Comparison of ENCODE assay signal across 10 mouse cellular contexts in genomic region chr19:23771971-23772370, GRCm38 (mm10). TPM values are rescaled to one million over a fixed set of nuclear protein-coding genes. Genes with fewer than 3 reads are reported as not detected.
DNase-seq lines count a peak whose midpoint lies in the region; ATAC-seq and TF ChIP-seq lines count a peak whose summit lies in the region.
"Had no signal": no experiment of that assay in that cellular context is flagged by ENCODE, and none has a peak within 500 bp of the region (broad histone marks: within the 10 kb centered on the region; RNA-seq: fewer than 3 reads in every experiment).

No protein-coding gene starts in this region.

- ATAC-seq in hindbrain, embryonic 14.5 days (ENCODE audit: low FRiP score): no peak
- no peak for ATAC-seq in liver, postnatal 0 days
- no peak for ATAC-seq in erythroid progenitor cell, adult 5-6 weeks (replicated peaks; ENCODE audit: low FRiP score, poor library complexity, severe bottlenecking)
- ATAC-seq in midbrain, embryonic 13.5 days: no peak
- ATAC-seq: activated CD4-positive, CD25-positive, alpha-beta regulatory T cell, adult 4 months; forebrain, embryonic 16.5 days had no signal

- H3K4me1 ChIP-seq in hindbrain, embryonic 10.5 days (replicated peaks): peaks cover 15% of the 10 kb centered on the region
- H3K4me1 ChIP-seq in hindbrain, embryonic 14.5 days (replicated peaks; ENCODE audit: control insufficient read depth, insufficient read depth, low read length): peaks cover 25% of the 10 kb centered on the region; the same call in 1 of the 2 replicates
- no peaks in the 10 kb centered on the region for H3K4me1 ChIP-seq in ES-E14 (ENCODE audit: control insufficient read depth in 2 of 2, insufficient read depth in 2 of 2, low read length in 2 of 2, poor library complexity in 1 of 2)
- no peaks in the 10 kb centered on the region for H3K4me1 ChIP-seq in liver, postnatal 0 days (ENCODE audit: insufficient read depth)
- H3K4me1 ChIP-seq in midbrain, embryonic 13.5 days (replicated peaks): peaks cover 28% of the 10 kb centered on the region

- peak; percentile 67 for TF ChIP-seq CTCF in liver, postnatal 0 days (IDR thresholded peaks at IDR 0.05; ENCODE audit: low read depth)

- no peak overlapping the region for H3K4me2 ChIP-seq in hindbrain, embryonic 14.5 days (replicated peaks)
- no peak overlapping the region for H3K4me2 ChIP-seq in liver, postnatal 0 days (ENCODE audit: low read depth, low read length)
- H3K4me2 ChIP-seq in midbrain, embryonic 13.5 days (replicated peaks): no peak overlapping the region

- no peaks in the 10 kb centered on the region for H3K27me3 ChIP-seq in hindbrain, embryonic 10.5 days (ENCODE audit: insufficient read depth, poor library complexity, severe bottlenecking)
- no peaks in the 10 kb centered on the region for H3K27me3 ChIP-seq in hindbrain, embryonic 14.5 days (ENCODE audit: control insufficient read depth, insufficient read depth, low read length)
- no peaks in the 10 kb centered on the region for H3K27me3 ChIP-seq in liver, postnatal 0 days (ENCODE audit: insufficient read depth, low read length)
- H3K27me3 ChIP-seq in midbrain, embryonic 13.5 days: 0 out of 2 replicates have a peak, but pooled peaks cover 4% of the 10 kb centered on the region

- TF ChIP-seq EP300 in liver, postnatal 0 days (IDR thresholded peaks at IDR 0.05; ENCODE audit: low read depth): no peak

- no peaks in the 10 kb centered on the region for H3K36me3 ChIP-seq in hindbrain, embryonic 10.5 days
- H3K36me3 ChIP-seq in hindbrain, embryonic 14.5 days (replicated peaks; ENCODE audit: control insufficient read depth, insufficient read depth): no peaks in the 10 kb centered on the region
- no peaks in the 10 kb centered on the region for H3K36me3 ChIP-seq in ES-E14 (ENCODE audit: control insufficient read depth, insufficient read depth, low read length, poor library complexity, severe bottlenecking)
- H3K36me3 ChIP-seq in liver, postnatal 0 days (replicated peaks; ENCODE audit: insufficient read depth, low read length): no peaks in the 10 kb centered on the region
- 0 out of 2 replicates have a peak, but pooled peaks cover 3% of the 10 kb centered on the region for H3K36me3 ChIP-seq in midbrain, embryonic 13.5 days

- no peak overlapping the region for H3K9ac ChIP-seq in hindbrain, embryonic 14.5 days
- H3K9ac ChIP-seq in ES-E14 (ENCODE audit: insufficient read depth, low read depth, low read length, poor library complexity, severe bottlenecking): no peak overlapping the region
- no peak overlapping the region for H3K9ac ChIP-seq in liver, postnatal 0 days (replicated peaks)
- H3K9ac ChIP-seq in midbrain, embryonic 13.5 days (replicated peaks): no peak overlapping the region

- no peak overlapping the region for H3K27ac ChIP-seq in hindbrain, embryonic 10.5 days
- no peak overlapping the region for H3K27ac ChIP-seq in hindbrain, embryonic 14.5 days
- H3K27ac ChIP-seq in ES-E14 (ENCODE audit: insufficient read depth, low read depth, low read length, poor library complexity, severe bottlenecking): no peak overlapping the region
- H3K27ac ChIP-seq in liver, postnatal 0 days (ENCODE audit: low read depth): no peak overlapping the region
- H3K27ac ChIP-seq in midbrain, embryonic 13.5 days: no peak overlapping the region

- peak; percentile 20 for DNase-seq in hindbrain, embryonic 10.5 days (ENCODE audit: low spot score)
- no peak for DNase-seq in hindbrain, embryonic 14.5 days (ENCODE audit: low spot score)
- DNase-seq in 3T3-L1 (ENCODE audit: low read depth, low spot score): peak; percentile 18
- DNase-seq in ES-E14 (ENCODE audit: low read depth, low spot score): peak; percentile 33
- peak; percentile 32 for DNase-seq in liver, postnatal 0 days
- DNase-seq in urinary bladder, postnatal 36 days (ENCODE audit: low spot score in 2 of 2): no peak

- H3K9me3 ChIP-seq in hindbrain, embryonic 10.5 days: peaks cover 3% of the 10 kb centered on the region; the same call in 1 of the 2 replicates
- H3K9me3 ChIP-seq in hindbrain, embryonic 14.5 days (ENCODE audit: control insufficient read depth, low read length): no peaks in the 10 kb centered on the region
- H3K9me3 ChIP-seq in ES-E14 (ENCODE audit: control insufficient read depth, insufficient read depth, low read depth, low read length): no peaks in the 10 kb centered on the region
- no peaks in the 10 kb centered on the region for H3K9me3 ChIP-seq in liver, postnatal 0 days (ENCODE audit: low read length)
- H3K9me3 ChIP-seq in midbrain, embryonic 13.5 days: no peaks in the 10 kb centered on the region

- in situ Hi-C loops in ES-E14 (cut with MboI; ENCODE audit: low sequenced_read_pairs in 2 of 2, unreplicated experiment in 2 of 2): no loop called here

- no peak overlapping the region for H3K4me3 ChIP-seq in hindbrain, embryonic 10.5 days
- no peak overlapping the region for H3K4me3 ChIP-seq in hindbrain, embryonic 14.5 days (replicated peaks; ENCODE audit: low read length)
- no peak overlapping the region for H3K4me3 ChIP-seq in ES-E14 (ENCODE audit: insufficient read depth in 1 of 2, low read depth in 1 of 2, low read length in 2 of 2, poor library complexity in 1 of 2, severe bottlenecking in 1 of 2)
- H3K4me3 ChIP-seq in liver, postnatal 0 days (ENCODE audit: low read depth, low read length): no peak overlapping the region
- H3K4me3 ChIP-seq in midbrain, embryonic 13.5 days (replicated peaks): no peak overlapping the region

- 68% methylated on average over 7 of the region's 7 CpGs for WGBS in hindbrain, embryonic 10.5 days
- WGBS in hindbrain, embryonic 14.5 days: 65% methylated on average over 7 of the region's 7 CpGs
- WGBS in liver, postnatal 0 days (ENCODE audit: insufficient replicate concordance): 70% methylated on average over 7 of the region's 7 CpGs
- 69% methylated on average over 7 of the region's 7 CpGs for WGBS in midbrain, embryonic 13.5 days

TF ChIP-seq in ES-E14, 5 proteins besides CTCF, POLR2A, EP300 and RAD21:
- TF ChIP-seq MAFK (IDR thresholded peaks at IDR 0.05; ENCODE audit: insufficient read depth, low read depth, low read length): no peak
- no peak for TF ChIP-seq CHD2 (IDR thresholded peaks at IDR 0.05; ENCODE audit: low read depth, low read length)
- TF ChIP-seq ZNF384 (IDR thresholded peaks at IDR 0.05; ENCODE audit: low read depth, low read length): no peak
- TF ChIP-seq ZC3H11A (IDR thresholded peaks at IDR 0.05; ENCODE audit: borderline replicate concordance, low read depth, low read length): peak; percentile 52; the same call in 1 of the 2 replicates
- TF ChIP-seq HCFC1 (IDR thresholded peaks at IDR 0.05; ENCODE audit: borderline replicate concordance, insufficient read depth, low read length): no peak

RNA-seq across cellular contexts. Expression of gene Apba1, which starts 13.3 kb away (rescaled TPM):
- 0.54 and 1.9 TPM in 2 replicates for polyA plus RNA-seq in hindbrain, embryonic 10.5 days (2016; fragmentation: Nextera tagmentation; extraction: Ambion mirVana)
- polyA plus RNA-seq in hindbrain, embryonic 14.5 days (2014; fragmentation: Nextera tagmentation; extraction: Ambion mirVana): 14.6 and 17.4 TPM in 2 replicates
- 0.16 and 0.22 TPM in 2 replicates for total RNA-seq in ES-E14 (2012; rRNA removed)
- polyA plus RNA-seq in liver, postnatal 0 days (2015; fragmentation: Nextera tagmentation; extraction: Ambion mirVana): 0.07 and 0.11 TPM in 2 replicates
- 1.1 and 1.7 TPM in 2 replicates for total RNA-seq in erythroid progenitor cell, adult 5-6 weeks (2015; ENCODE audit: low replicate concordance)
- total RNA-seq in erythroid progenitor cell, adult 5-6 weeks (2017; ENCODE audit: low replicate concordance): 0.90 and 2.3 TPM in 2 replicates
- polyA plus RNA-seq in midbrain, embryonic 13.5 days (2015; fragmentation: Nextera tagmentation; extraction: Ambion mirVana): 4.9 and 6.3 TPM in 2 replicates
- polyA plus RNA-seq: activated CD4-positive, CD25-positive, alpha-beta regulatory T cell, adult 4 months had no signal

Comparison
In these comparisons a context has a peak if more than half of its experiments do, and no peak if none do; other contexts are left out.
1. DNase-seq: peak in hindbrain, embryonic 10.5 days (single experiment), 3T3-L1 (single experiment), ES-E14 (single experiment) and liver, postnatal 0 days (single experiment); none in hindbrain, embryonic 14.5 days (single experiment) and urinary bladder, postnatal 36 days (0 of 2).